Mouse (Mus musculus) left cerebral cortex, adult 9 months (tissue): ENCODE data around the gene Extl1.
"Not testable (repeated sequence)": the region's sequence is repeated elsewhere in the genome, so short reads cannot be mapped to it uniquely, and the experiment has no call there.

Source experiments
- DNase-seq, 2 experiments: peaks; one replicate each; pipeline ENCODE4 v3.0.0; 2022; ENCODE audit warnings: low spot score in 2 of 2

Extl1 gene

GRCm38 (mm10) chr4:134383750-134384149 lies at the start of gene Extl1:
Gene Extl1 (minus strand): TSS chr4:134383850.
- not testable (repeated sequence) for DNase-seq

- DNase-seq, result no peak
These were observed 49.2 kb upstream of the Extl1 start for GRCm38 (mm10) chr4:134432686-134433360.

GRCm38 (mm10) chr4:134430381-134431004 lies 46.8 kb upstream of the Extl1 start:
- DNase-seq, result peak; percentile 89 to 96

GRCm38 (mm10) chr4:134425088-134425487 lies 41.4 kb upstream of the Extl1 start:
- peak in 1 of 2 experiments; percentile 59 for DNase-seq

- no peak for DNase-seq
These were observed 40.3 kb upstream of the Extl1 start for GRCm38 (mm10) chr4:134423949-134424348.

GRCm38 (mm10) chr4:134421971-134422370 lies 38.3 kb upstream of the Extl1 start:
- no peak for DNase-seq

GRCm38 (mm10) chr4:134417111-134417510 lies 33.5 kb upstream of the Extl1 start:
- no peak for DNase-seq

GRCm38 (mm10) chr4:134416602-134417001 lies 33.0 kb upstream of the Extl1 start:
- DNase-seq, result peak in 1 of 2 experiments; percentile 72

GRCm38 (mm10) chr4:134416177-134416576 lies 32.5 kb upstream of the Extl1 start:
- DNase-seq, result peak in 1 of 2 experiments; percentile 64

- no peak for DNase-seq
These were observed 25.6 kb upstream of the Extl1 start for GRCm38 (mm10) chr4:134409286-134409685.

GRCm38 (mm10) chr4:134403721-134404120 lies 20.1 kb upstream of the Extl1 start:
- no peak for DNase-seq

GRCm38 (mm10) chr4:134402571-134403262 lies 19.1 kb upstream of the Extl1 start:
- no peak for DNase-seq

GRCm38 (mm10) chr4:134401856-134402570 lies 18.4 kb upstream of the Extl1 start:
- DNase-seq, result no peak

- DNase-seq, result peak; percentile 81 to 86
These were observed 17.6 kb upstream of the Extl1 start for GRCm38 (mm10) chr4:134401181-134401661.

- DNase-seq, result peak in 1 of 2 experiments; percentile 32
These were observed 16.6 kb upstream of the Extl1 start for GRCm38 (mm10) chr4:134400206-134400605.

GRCm38 (mm10) chr4:134397732-134398131 lies 14.1 kb upstream of the Extl1 start:
- DNase-seq, result no peak

- DNase-seq, result peak in 1 of 2 experiments; percentile 51
These were observed 13.5 kb upstream of the Extl1 start for GRCm38 (mm10) chr4:134397121-134397520.

- peak; percentile 99 for DNase-seq
These were observed 12.6 kb upstream of the Extl1 start, which contains the start of gene Pafah2 for GRCm38 (mm10) chr4:134395977-134396825. Gene Pafah2 (plus strand): TSS chr4:134396320.

GRCm38 (mm10) chr4:134395142-134395541 lies 11.5 kb upstream of the Extl1 start:
- DNase-seq, result no peak

- DNase-seq, result peak in 1 of 2 experiments; percentile 32
These were observed 9.4 kb upstream of the Extl1 start for GRCm38 (mm10) chr4:134393026-134393425.

GRCm38 (mm10) chr4:134392595-134392994 lies 8.9 kb upstream of the Extl1 start:
- peak in 1 of 2 experiments; percentile 52 for DNase-seq
